Mouse (Mus musculus) thymus, adult 2 months (tissue): ENCODE measurements at regions not wholly inside any gene's neighbourhood (a gene's known extent, or its start where the extent isn't known, plus 50 kb on each side); places are given as distances from the start of the nearest gene placed in this dataset.
A peak's percentile ranks its signal among the peaks of the same experiment; 100 is the strongest.

ENCODE experiments used
- DNase-seq: peaks from one replicate; pipeline ENCODE4 v3.0.0; 2021
- H3K27ac ChIP-seq: fragments of 200-500 bp; 2 replicates; pipeline ENCODE4 v1.5.1; 2012; ENCODE audit warnings: low read length, control low read depth; ENCODE audit not compliant: control insufficient read depth, insufficient read depth
- H3K27me3 ChIP-seq: fragments of 200-500 bp; 2 replicates; pipeline ENCODE4 v1.6.1; 2012; ENCODE audit warnings: mild to moderate bottlenecking, low read length, moderate library complexity, mixed read lengths; ENCODE audit not compliant: control insufficient read depth, insufficient read depth
- H3K36me3 ChIP-seq: fragments of 200-500 bp; 2 replicates; pipeline ENCODE4 v1.6.1; 2012; ENCODE audit warnings: mild to moderate bottlenecking, low read length, moderate library complexity; ENCODE audit not compliant: control insufficient read depth, insufficient read depth
- H3K4me1 ChIP-seq: fragments of 200-500 bp; replicated peaks from 2 replicates; pipeline ENCODE4 v1.6.1; 2012; ENCODE audit warnings: low read length; ENCODE audit not compliant: control insufficient read depth, insufficient read depth
- H3K4me3 ChIP-seq: fragments of 200-500 bp; 2 replicates; pipeline ENCODE4 v1.5.1; 2012; ENCODE audit warnings: mild to moderate bottlenecking, low read length, control low read depth, moderate library complexity; ENCODE audit not compliant: control insufficient read depth, insufficient read depth
- CTCF ChIP-seq: fragments of 200-500 bp; IDR thresholded peaks from 2 replicates; pipeline ENCODE4 v1.5.1; 2012; ENCODE audit warnings: mild to moderate bottlenecking, control low read depth, low read length, moderate library complexity, borderline replicate concordance; ENCODE audit not compliant: control insufficient read depth, poor library complexity, insufficient read depth; ENCODE audit errors: extremely low read depth
- POLR2A ChIP-seq: fragments of 200-500 bp; IDR thresholded peaks from 2 replicates; pipeline ENCODE4 v1.6.1; 2012; ENCODE audit warnings: mild to moderate bottlenecking, low read length, control low read depth, moderate library complexity; ENCODE audit not compliant: control insufficient read depth, poor library complexity, insufficient read depth; ENCODE audit errors: extremely low read depth
- WGBS: fragments of 180-500 bp; shearing (Covaris S2); methylation state at CpG from one replicate; pipeline ENCODE4 v1.1.7; 2018; 5-methylcytosine and 5-hydroxymethylcytosine counted together

DNA sequence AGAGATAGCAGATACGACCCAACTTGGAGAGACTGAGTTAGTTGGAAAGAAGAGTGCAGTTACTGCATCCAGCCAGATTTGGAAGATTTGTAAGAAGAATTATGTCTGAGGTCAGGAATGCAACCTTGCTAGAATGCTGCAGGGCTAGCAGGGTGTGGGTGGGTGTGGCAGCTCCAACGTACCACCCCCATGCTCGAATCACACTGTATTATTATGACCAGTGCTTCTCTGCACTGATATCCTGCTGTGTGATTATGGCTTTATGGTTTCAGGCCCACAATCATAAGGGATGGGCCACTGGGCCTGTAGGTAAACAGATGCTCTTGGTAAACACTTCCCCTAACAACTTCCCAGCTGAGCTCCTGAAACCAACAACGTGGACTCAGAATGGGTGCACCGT, 122.8 kb upstream of the Cpeb2 start:
- Histone ChIP-seq H3K4me1 (peaks cover 4% of the 10 kb centered on the region; the same call in 1 of the 2 replicates), H3K4me3 (no peak overlapping the region), H3K27ac (no peak overlapping the region), H3K27me3 (no peaks in the 10 kb centered on the region), H3K36me3 (no peaks in the 10 kb centered on the region)
- no peak for TF ChIP-seq POLR2A
- TF ChIP-seq CTCF = no peak
- no peak for DNase-seq
- WGBS = 91% methylated on average over 5 of the region's 5 CpGs

- 98% methylated on average over 2 of the region's 2 CpGs for WGBS
- H3K27ac ChIP-seq = no peak overlapping the region
- H3K36me3 ChIP-seq = no peaks in the 10 kb centered on the region
- H3K4me1 ChIP-seq = peaks cover 4% of the 10 kb centered on the region; the same call in 1 of the 2 replicates
- no peak for DNase-seq
- no peaks in the 10 kb centered on the region for H3K27me3 ChIP-seq
- no peak overlapping the region for H3K4me3 ChIP-seq
- TF ChIP-seq CTCF (no peak), POLR2A (no peak)
These were observed 121.2 kb upstream of the Cpeb2 start for GRCm38 (mm10) chr5:43111740-43112139.

GRCm38 (mm10) chr5:43113405-43114119, 119.4 kb upstream of the Cpeb2 start:
- Histone ChIP-seq H3K27me3 (no peaks in the 10 kb centered on the region), H3K36me3 (no peaks in the 10 kb centered on the region), H3K4me3 (no peak overlapping the region), H3K27ac (no peak overlapping the region), H3K4me1 (peaks cover 4% of the 10 kb centered on the region; the same call in 1 of the 2 replicates)
- WGBS = 84% methylated on average over 12 of the region's 12 CpGs
- peak; percentile 3 for DNase-seq
- no peak for TF ChIP-seq POLR2A
- TF ChIP-seq CTCF = no peak

DNA sequence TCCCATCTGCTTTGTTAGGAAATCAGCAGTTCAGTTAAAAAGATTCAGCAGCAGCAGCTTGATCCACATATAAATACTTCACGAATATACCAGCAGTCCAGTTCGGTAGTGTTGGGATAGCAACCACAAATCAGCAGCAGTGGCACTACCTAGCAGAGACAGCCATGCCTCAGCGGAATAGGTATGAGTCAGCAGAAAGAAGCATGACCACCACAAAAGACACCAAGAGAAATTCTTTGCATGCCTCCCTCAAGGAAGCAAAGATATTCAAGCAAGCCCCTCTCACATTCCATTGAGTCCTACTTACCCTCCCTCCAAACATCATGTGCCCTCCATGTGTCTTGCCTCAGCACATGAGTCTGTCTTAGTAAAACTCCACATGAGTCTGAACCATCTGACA, 117.5 kb upstream of the Cpeb2 start:
- DNase-seq = no peak
- no peaks in the 10 kb centered on the region for H3K27me3 ChIP-seq
- H3K36me3 ChIP-seq = no peaks in the 10 kb centered on the region
- peaks cover 4% of the 10 kb centered on the region; the same call in 1 of the 2 replicates for H3K4me1 ChIP-seq
- WGBS = 78% methylated on average over 3 of the region's 3 CpGs
- no peak overlapping the region for H3K4me3 ChIP-seq
- TF ChIP-seq CTCF (no peak), POLR2A (no peak)
- no peak overlapping the region for H3K27ac ChIP-seq

GRCm38 (mm10) chr5:43116821-43117220, 116.1 kb upstream of the Cpeb2 start:
- Histone ChIP-seq H3K4me3 (no peak overlapping the region), H3K27me3 (no peaks in the 10 kb centered on the region), H3K4me1 (peaks cover 4% of the 10 kb centered on the region; the same call in 1 of the 2 replicates), H3K36me3 (no peaks in the 10 kb centered on the region), H3K27ac (no peak overlapping the region)
- TF ChIP-seq POLR2A = no peak
- TF ChIP-seq CTCF = no peak
- WGBS = 86% methylated on average over 7 of the region's 7 CpGs
- DNase-seq = no peak

DNA sequence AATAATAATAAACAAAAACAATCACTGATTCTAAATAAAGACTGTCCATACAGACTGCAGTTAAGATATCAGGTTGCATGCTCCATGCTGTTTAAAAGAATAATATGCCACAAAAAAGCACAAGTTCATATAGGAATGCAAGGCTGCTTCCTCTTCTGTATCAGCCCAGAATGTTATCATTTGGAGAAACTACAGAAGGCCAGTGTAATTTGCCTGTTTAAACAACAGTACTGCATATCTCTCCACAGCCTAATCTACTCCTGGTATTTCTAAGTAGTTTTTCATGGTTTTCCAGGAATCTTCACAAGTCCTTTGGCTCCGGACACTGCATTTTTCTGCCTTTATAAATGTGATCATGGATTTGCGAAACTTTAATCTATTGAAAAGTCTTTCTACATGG, 111.9 kb upstream of the Cpeb2 start:
- H3K27ac ChIP-seq = no peak overlapping the region
- TF ChIP-seq POLR2A (no peak), CTCF (no peak)
- no peaks in the 10 kb centered on the region for H3K36me3 ChIP-seq
- 92% methylated on average over 2 of the region's 2 CpGs for WGBS
- no peaks in the 10 kb centered on the region for H3K4me1 ChIP-seq
- H3K27me3 ChIP-seq = no peaks in the 10 kb centered on the region
- DNase-seq = no peak
- H3K4me3 ChIP-seq = no peak overlapping the region
